Mouse (Mus musculus) liver, embryonic 14.5 days (tissue): ENCODE measurements around the gene Qrich2.

Experiments used
- CTCF ChIP-seq: IDR thresholded peaks from 2 replicates; pipeline ENCODE4 v1.5.1; 2016; ENCODE audit warnings: antibody characterized with exemption, low read depth, control low read depth
- EP300 ChIP-seq: IDR thresholded peaks from 2 replicates; pipeline ENCODE4 v1.6.1; 2016; ENCODE audit warnings: antibody characterized with exemption, low read depth

- TF ChIP-seq CTCF (no peak), EP300 (no peak)
These were observed 47.1 kb downstream of the Qrich2 start for GRCm38 (mm10) chr11:116418841-116419462.
